Mouse (Mus musculus): ENCODE measurements around the gene Tmod2. TPM values are rescaled to one million over a fixed set of nuclear protein-coding genes. Genes with fewer than 3 reads are reported as not detected.
A peak's percentile ranks its signal among the peaks of the same experiment; 100 is the strongest.

The Tmod2 gene
- polyA plus RNA-seq, 1 experiment = 1.6 TPM

- no peak for DNase-seq (ENCODE audit: low read depth)
Observed at GRCm38 (mm10) chr9:75600166-75600934, 10.8 kb downstream of the Tmod2 start.

DNA sequence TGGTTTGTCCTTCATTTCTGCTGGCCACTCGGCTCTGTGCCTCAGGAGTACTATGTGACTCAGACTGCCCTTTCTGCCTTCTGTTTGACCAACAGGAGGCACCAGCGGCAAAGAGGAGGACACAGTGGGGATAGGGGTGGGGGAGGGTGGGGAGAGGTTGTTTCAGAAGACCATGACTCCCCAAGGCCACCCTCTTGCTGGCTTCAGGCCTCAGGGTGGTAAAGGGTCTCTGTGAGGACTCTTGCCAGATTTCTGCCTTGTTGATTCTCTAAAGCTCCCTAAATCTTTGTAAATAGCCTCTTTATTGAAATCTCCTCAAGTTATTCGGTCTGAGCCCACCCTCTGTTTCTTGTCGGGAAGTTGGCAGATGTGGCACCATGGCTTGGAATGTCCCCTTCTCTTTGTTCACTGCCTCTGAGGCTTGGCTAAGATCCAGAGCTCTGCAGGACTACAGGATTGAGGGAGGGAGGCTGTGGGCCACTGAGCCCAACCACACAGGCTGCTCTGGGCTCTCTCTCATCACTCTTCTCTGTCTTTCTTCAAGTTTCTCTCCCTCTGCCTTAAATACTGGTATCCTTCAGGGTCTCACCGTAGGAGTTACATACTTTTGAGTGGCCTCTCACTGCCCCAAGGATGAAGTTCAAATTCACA, 11.8 kb downstream of the Tmod2 start:
- no peak for DNase-seq (ENCODE audit: low read depth)

DNA sequence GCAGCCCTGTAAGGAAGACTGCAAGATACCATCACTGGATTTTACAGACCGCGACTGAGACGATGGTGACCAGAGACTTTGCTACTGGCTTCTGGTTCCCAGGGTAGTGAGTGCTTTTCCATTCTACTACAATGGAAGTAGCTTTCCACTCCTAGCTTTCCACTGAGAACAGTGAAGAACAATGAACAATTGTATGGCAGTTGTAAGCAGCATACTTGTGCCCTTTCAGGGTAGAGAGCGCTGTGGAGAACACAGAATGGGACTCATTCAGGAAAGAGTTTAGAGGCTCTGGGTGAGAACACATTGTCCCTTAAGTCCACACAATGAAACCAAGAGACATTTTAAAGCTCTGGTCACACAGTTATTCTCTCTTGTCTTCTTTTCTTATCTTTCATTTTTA, 13.5 kb downstream of the Tmod2 start:
- DNase-seq (ENCODE audit: low read depth) = no peak

DNA sequence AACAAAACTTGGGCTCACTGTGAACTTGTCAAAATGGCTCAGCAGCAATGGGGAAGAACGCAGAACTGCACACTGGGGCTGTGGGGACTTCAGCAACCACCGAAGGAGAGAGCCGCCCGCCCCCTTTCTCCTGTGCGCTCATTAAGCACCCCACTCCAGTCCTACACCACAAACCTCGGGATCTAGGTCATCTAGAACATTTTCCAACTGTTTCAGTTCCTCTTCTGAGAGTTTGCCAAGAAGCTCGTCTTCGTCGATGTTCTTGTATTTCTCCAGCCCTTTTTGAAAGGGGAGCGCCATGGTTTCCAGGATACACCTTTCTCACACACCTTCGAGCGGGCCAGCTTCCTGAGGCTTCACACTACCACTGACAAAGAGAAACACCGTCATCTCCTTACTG, 14.1 kb downstream of the Tmod2 start:
- DNase-seq (ENCODE audit: low read depth) = no peak

- no peak for DNase-seq (ENCODE audit: low read depth)
Observed at GRCm38 (mm10) chr9:75593481-75593880, 17.6 kb downstream of the Tmod2 start.

GRCm38 (mm10) chr9:75589850-75590790, 21.0 kb downstream of the Tmod2 start:
- DNase-seq (ENCODE audit: low read depth) = no peak

DNA sequence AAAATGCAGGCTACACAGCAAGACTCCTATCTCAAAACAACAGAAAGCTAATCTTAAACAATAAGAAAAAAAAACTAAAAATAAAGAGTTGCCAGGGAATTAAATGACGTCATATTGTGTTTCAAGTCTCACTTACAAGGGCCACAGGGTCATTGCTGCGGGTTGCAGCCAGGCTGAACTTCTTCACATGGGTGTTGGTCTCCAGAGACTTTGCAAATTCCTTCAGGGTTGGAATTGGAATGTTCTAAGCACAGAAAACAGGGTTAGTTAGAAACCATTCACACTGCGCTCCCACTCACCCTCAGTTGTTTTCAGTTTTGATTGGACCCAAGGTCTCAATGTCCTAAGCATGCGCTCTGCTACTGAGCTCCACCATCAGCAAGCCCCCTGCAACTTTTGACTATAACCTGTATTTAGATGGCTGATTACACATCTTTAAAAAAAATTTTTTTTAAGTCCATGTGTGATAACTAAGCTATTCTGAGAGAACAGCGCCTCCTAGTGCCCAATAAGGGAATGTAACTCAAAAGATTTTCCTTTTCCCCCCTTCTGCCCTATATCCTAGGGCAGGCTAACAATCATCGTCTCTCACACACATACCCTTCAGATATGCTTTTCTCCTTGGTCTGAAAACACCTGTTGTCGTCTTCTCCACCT, 29.3 kb downstream of the Tmod2 start:
- DNase-seq (ENCODE audit: low read depth) = no peak

DNA sequence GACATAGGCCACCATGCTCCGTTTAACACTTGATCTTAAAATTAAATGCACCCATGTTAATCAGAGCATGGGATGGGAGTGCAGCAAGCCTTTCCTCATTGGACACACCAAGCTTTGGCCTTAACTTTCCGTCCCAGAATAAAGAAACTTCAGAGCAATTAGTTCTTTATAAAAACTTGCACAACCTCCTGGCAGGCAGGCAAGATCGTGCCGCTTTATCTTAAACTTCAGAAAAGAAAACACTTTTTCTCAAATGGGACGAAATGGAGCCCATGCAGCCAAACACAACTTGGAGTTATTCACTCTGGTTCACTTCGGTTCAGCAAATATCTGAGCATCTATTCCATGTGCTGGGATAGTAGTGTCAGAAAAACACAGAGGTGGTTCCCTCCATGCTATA, 31.8 kb downstream of the Tmod2 start:
- DNase-seq (ENCODE audit: low read depth) = no peak

GRCm38 (mm10) chr9:75571036-75571942, 39.8 kb downstream of the Tmod2 start:
- DNase-seq (ENCODE audit: low read depth) = no peak

GRCm38 (mm10) chr9:75568399-75568798, 42.7 kb downstream of the Tmod2 start:
- no peak for DNase-seq (ENCODE audit: low read depth)

DNA sequence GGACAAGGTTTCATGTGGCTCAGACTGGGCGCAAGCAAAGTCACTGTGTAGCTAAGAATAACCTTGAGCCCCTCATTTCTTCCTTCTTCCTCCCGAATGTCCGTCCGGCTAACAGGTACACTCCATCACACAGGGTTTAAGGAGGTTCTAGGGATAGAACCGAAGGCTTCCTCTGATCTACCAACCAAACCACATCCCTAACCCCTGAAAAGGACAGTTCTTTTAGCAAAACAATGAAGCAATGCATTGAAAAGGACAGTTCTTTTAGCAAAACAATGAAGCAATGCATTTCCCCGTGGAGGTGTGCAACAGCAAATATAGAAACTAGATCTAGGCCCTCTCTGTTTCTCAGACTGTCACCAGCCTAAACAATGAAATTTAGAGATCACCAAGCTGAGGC, 46.2 kb downstream of the Tmod2 start:
- no peak for DNase-seq (ENCODE audit: low read depth)

GRCm38 (mm10) chr9:75563622-75564021, 47.5 kb downstream of the Tmod2 start:
- DNase-seq (ENCODE audit: low read depth) = no peak

DNA sequence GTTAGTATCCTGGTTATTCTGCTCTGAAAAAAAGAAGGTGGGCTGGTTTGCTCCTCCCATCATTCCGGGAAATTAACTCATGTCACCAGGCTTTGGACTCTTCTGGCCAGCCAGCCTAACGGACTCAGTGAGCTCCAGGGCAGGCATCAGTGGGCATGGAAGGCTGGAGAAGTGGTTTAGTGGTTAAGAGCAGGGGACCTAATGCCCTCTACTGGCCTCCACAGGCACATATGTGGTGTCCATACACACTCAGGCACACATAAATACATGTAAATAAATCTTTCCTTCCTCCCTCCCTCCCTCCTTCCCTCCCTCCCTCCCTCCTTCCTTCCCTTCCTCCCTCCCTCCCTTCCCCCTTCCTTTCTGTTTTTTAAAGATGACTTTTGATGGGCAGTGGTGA, 47.9 kb downstream of the Tmod2 start:
- no peak for DNase-seq (ENCODE audit: low read depth)

DNA sequence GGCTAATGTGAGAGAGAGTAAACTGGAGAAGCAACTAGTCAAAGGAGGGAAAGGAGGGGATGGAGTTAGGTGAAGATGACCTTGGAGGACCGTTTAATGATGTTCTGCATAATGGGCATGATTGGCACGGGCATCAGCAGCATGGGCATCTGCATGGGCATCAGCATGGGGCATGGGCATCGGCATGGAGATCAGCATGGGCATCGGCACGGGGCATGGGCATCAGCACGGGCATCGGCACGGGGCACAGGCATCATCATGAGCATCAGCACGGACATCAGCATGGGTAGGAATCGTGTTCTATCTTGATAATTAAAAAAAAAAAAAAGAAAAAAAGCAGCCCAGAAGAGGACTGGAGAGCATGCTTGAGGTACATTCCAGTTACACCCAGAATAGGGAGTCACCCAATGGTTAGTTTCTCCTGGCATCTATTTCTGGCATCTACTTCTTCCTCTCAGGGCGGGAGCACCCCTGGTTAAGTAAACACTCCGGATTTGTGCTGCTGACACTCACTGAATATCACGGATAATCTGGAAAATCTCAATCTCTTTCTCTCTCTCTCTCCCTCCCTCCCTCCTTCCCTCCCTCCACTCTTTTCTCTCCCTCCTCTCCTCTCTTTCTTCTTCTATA, 50.0 kb downstream of the Tmod2 start:
- no peak for DNase-seq (ENCODE audit: low read depth)

DNA sequence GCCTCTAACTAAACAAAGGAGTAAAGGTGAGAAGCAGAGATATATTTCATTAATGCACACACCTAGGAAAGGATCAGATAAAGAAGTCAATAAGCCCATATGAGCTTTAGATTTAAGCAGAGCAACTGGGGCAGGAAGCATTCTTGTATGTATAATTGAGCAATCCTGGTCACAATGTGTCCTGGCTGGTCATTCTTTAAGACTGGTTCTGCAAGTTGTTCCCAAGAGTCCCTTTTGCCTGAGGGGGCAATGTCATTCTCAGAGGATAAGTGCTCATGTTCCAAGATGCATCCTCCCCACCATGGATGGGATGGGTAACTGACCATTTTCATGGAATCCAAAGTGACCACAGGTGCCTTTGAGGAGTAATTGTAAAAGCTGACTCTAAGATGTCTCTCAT, 50.8 kb downstream of the Tmod2 start:
- peak; percentile 45 for DNase-seq (ENCODE audit: low read depth)

GRCm38 (mm10) chr9:75559512-75560012, 51.6 kb downstream of the Tmod2 start, which contains the start of gene Tmod3:
Gene Tmod3, minus strand, starts transcription at chr9:75559657.
- DNase-seq (ENCODE audit: low read depth) = peak; percentile 45

- DNase-seq (ENCODE audit: low read depth) = no peak
Observed at GRCm38 (mm10) chr9:75558812-75559511, 52.2 kb downstream of the Tmod2 start.

DNA sequence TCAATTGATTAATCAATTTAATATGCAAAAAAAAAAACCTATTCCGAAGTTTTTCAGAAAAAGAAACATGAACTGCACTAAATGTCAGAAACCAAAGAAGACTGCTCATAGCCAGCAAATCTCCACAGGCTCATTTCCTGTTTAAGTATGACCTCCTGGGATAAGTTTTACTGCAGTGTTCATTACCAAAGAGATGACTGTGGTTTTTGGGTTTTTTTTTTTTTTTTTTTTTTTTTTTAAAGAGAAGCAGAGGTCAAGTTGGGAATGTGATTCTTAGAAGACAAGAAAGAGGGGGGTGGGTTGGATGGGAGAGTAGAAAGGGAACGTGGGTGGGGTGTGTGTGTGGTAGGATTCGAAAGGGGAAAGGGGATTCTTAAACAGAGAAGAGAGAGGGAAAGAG, 52.8 kb downstream of the Tmod2 start:
- no peak for DNase-seq (ENCODE audit: low read depth)

DNA sequence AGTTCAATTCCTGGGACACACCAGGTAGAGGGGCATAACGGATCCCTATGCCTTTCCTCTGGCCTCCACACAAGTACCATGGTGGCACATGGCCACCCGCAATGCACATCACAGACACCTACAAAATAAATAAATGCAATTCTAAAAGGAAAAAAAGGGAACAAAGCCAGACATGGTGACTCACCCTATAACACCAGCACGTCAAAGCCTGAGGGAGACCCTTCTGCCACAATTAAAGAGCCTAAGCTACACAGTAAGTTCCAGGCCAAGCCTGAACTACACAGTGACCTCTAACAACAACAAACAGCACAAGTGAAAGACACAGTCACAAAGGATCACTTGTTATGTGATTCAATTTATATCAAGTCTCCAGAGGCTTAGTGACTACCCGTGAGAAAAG, 57.4 kb downstream of the Tmod2 start:
- no peak for DNase-seq (ENCODE audit: low read depth)

Measured in gonadal fat pad, adult 2 months (tissue).